9 mouse cellular contexts compared by ENCODE assay signal in the genomic region with DNA sequence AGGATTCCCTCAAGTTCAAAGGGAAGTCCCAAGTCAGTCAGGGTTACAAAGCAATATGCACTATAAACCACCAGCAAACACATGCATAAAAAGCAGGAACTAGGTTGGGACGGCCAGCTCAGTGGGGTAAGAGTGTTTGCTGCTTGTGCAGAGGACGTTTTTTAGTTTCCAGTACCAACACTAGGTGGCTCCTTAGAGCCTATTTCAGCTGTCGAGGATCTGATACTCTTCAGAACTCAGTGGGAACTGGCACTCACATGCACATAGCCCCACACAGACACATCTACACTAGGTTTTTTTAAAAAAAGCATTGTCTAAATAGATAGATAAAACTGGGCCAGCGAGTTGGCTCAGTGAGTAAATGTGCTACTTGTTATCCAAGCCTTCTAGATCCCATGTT. TPM values are rescaled to one million over a fixed set of nuclear protein-coding genes. Genes with fewer than 3 reads are reported as not detected.
DNase-seq lines count a peak whose midpoint lies in the region; ATAC-seq and TF ChIP-seq lines count a peak whose summit lies in the region.
"Had no signal": no experiment of that assay in that cellular context is flagged by ENCODE, and none has a peak within 500 bp of the region (broad histone marks: within the 10 kb centered on the region; RNA-seq: fewer than 3 reads in every experiment).

No protein-coding gene starts in this region.

- no peaks in the 10 kb centered on the region for H3K9me3 ChIP-seq in forebrain, embryonic 11.5 days (ENCODE audit: control insufficient read depth, low read length)
- no peaks in the 10 kb centered on the region for H3K9me3 ChIP-seq in forebrain, embryonic 12.5 days
- H3K9me3 ChIP-seq in neural tube, embryonic 14.5 days (ENCODE audit: control insufficient read depth, low read length): no peaks in the 10 kb centered on the region
- H3K9me3 ChIP-seq in midbrain, embryonic 16.5 days (replicated peaks; ENCODE audit: control insufficient read depth, low read length, poor library complexity, severe bottlenecking): no peaks in the 10 kb centered on the region
- H3K9me3 ChIP-seq: heart, embryonic 15.5 days had no signal

- no peak for TF ChIP-seq POLR2A in bone marrow, adult 2 months (IDR thresholded peaks at IDR 0.05; ENCODE audit: borderline replicate concordance, control insufficient read depth, low read depth, low read length)

- peaks cover 6% of the 10 kb centered on the region; the same call in 1 of the 2 replicates for H3K36me3 ChIP-seq in forebrain, embryonic 11.5 days (ENCODE audit: control insufficient read depth, insufficient read depth, low read length)
- peaks cover 56% of the 10 kb centered on the region for H3K36me3 ChIP-seq in forebrain, embryonic 12.5 days (replicated peaks)
- peaks cover 25% of the 10 kb centered on the region for H3K36me3 ChIP-seq in neural tube, embryonic 14.5 days (ENCODE audit: control insufficient read depth, insufficient read depth, low read length)
- H3K36me3 ChIP-seq in midbrain, embryonic 16.5 days (ENCODE audit: control insufficient read depth, insufficient read depth, low read length): peaks cover 20% of the 10 kb centered on the region

- DNase-seq in forebrain, embryonic 11.5 days (ENCODE audit: low spot score): peak; percentile 23
- DNase-seq in neural tube, embryonic 10.5 days (ENCODE audit: extremely low spot score, low spot score): no peak
- DNase-seq in kidney, adult 9 months: peak; percentile 64
- no peak for DNase-seq in testis, postnatal 10 days (ENCODE audit: low spot score)

- no peak overlapping the region for H3K27ac ChIP-seq in forebrain, embryonic 11.5 days (ENCODE audit: low read depth, low read length)
- H3K27ac ChIP-seq in forebrain, embryonic 12.5 days: no peak overlapping the region
- H3K27ac ChIP-seq in neural tube, embryonic 14.5 days (ENCODE audit: low read depth, low read length): no peak overlapping the region
- no peak overlapping the region for H3K27ac ChIP-seq in bone marrow, adult 2 months (ENCODE audit: control insufficient read depth, insufficient read depth, low read depth, low read length, poor library complexity)
- no peak overlapping the region for H3K27ac ChIP-seq in midbrain, embryonic 16.5 days (ENCODE audit: low read length)
- H3K27ac ChIP-seq: heart, embryonic 15.5 days had no signal

- TF ChIP-seq CTCF in bone marrow, adult 2 months (IDR thresholded peaks at IDR 0.05; ENCODE audit: control insufficient read depth, insufficient read depth, low read length): peak; percentile 20; the same call in 1 of the 2 replicates

- no peaks in the 10 kb centered on the region for H3K27me3 ChIP-seq in forebrain, embryonic 11.5 days (ENCODE audit: control insufficient read depth, insufficient read depth, low read length)
- H3K27me3 ChIP-seq in forebrain, embryonic 12.5 days: no peaks in the 10 kb centered on the region
- H3K27me3 ChIP-seq in neural tube, embryonic 14.5 days (ENCODE audit: control insufficient read depth, insufficient read depth, low read length): no peaks in the 10 kb centered on the region
- H3K27me3 ChIP-seq in midbrain, embryonic 16.5 days (ENCODE audit: control insufficient read depth, insufficient read depth, low read depth, low read length): no peaks in the 10 kb centered on the region
- H3K27me3 ChIP-seq: heart, embryonic 15.5 days had no signal

- no peak overlapping the region for H3K4me3 ChIP-seq in forebrain, embryonic 11.5 days (ENCODE audit: low read depth, low read length)
- no peak overlapping the region for H3K4me3 ChIP-seq in forebrain, embryonic 12.5 days (replicated peaks)
- no peak overlapping the region for H3K4me3 ChIP-seq in neural tube, embryonic 14.5 days (ENCODE audit: low read depth, low read length)
- no peak overlapping the region for H3K4me3 ChIP-seq in bone marrow, adult 2 months (replicated peaks; ENCODE audit: control insufficient read depth, low read depth, low read length)
- no peak overlapping the region for H3K4me3 ChIP-seq in midbrain, embryonic 16.5 days (ENCODE audit: low read depth, low read length)
- H3K4me3 ChIP-seq: heart, embryonic 15.5 days had no signal

- no peak overlapping the region for H3K9ac ChIP-seq in forebrain, embryonic 11.5 days (ENCODE audit: low read length)
- H3K9ac ChIP-seq in forebrain, embryonic 12.5 days: no peak overlapping the region
- H3K9ac ChIP-seq in neural tube, embryonic 14.5 days (replicated peaks; ENCODE audit: low read depth, low read length): no peak overlapping the region
- H3K9ac ChIP-seq in midbrain, embryonic 16.5 days (ENCODE audit: low read depth, low read length): no peak overlapping the region
- H3K9ac ChIP-seq: heart, embryonic 15.5 days had no signal

- ATAC-seq in forebrain, embryonic 11.5 days (replicated peaks; ENCODE audit: low FRiP score): 0 out of 2 replicates have a peak, but pooled peaks have one; percentile 45
- no peak for ATAC-seq in forebrain, embryonic 12.5 days (ENCODE audit: low FRiP score)
- ATAC-seq in neural tube, embryonic 14.5 days (ENCODE audit: low read depth): peak; percentile 72; the same call in 1 of the 2 replicates
- peak; percentile 67; the same call in 1 of the 2 replicates for ATAC-seq in midbrain, embryonic 16.5 days

- H3K4me1 ChIP-seq in forebrain, embryonic 11.5 days (replicated peaks; ENCODE audit: control insufficient read depth, insufficient read depth, low read length): no peaks in the 10 kb centered on the region
- no peaks in the 10 kb centered on the region for H3K4me1 ChIP-seq in forebrain, embryonic 12.5 days
- no peaks in the 10 kb centered on the region for H3K4me1 ChIP-seq in neural tube, embryonic 14.5 days (ENCODE audit: control insufficient read depth, insufficient read depth, low read length)
- H3K4me1 ChIP-seq in bone marrow, adult 2 months (ENCODE audit: control insufficient read depth, insufficient read depth, low read length): peaks cover 1% of the 10 kb centered on the region; the same call in 1 of the 2 replicates
- no peaks in the 10 kb centered on the region for H3K4me1 ChIP-seq in midbrain, embryonic 16.5 days (ENCODE audit: control insufficient read depth, insufficient read depth, low read length)

- WGBS in forebrain, embryonic 11.5 days: 62% methylated on average over 4 of the region's 4 CpGs
- 51% methylated on average over 4 of the region's 4 CpGs for WGBS in forebrain, embryonic 12.5 days
- WGBS in neural tube, embryonic 14.5 days: 53% methylated on average over 4 of the region's 4 CpGs
- 24% methylated on average over 4 of the region's 4 CpGs for WGBS in bone marrow, adult 2 months
- WGBS in midbrain, embryonic 16.5 days: 53% methylated on average over 4 of the region's 4 CpGs

- H3K4me2 ChIP-seq in forebrain, embryonic 11.5 days (ENCODE audit: low read depth, low read length, severe bottlenecking): no peak overlapping the region
- H3K4me2 ChIP-seq in forebrain, embryonic 12.5 days: no peak overlapping the region
- no peak overlapping the region for H3K4me2 ChIP-seq in neural tube, embryonic 14.5 days (ENCODE audit: low read depth, low read length)
- H3K4me2 ChIP-seq in midbrain, embryonic 16.5 days (ENCODE audit: low read length): no peak overlapping the region
- H3K4me2 ChIP-seq: heart, embryonic 15.5 days had no signal

RNA-seq across cellular contexts. Expression of a gene that starts 13.7 kb away (rescaled TPM):
- 0.91 and 1.4 TPM in 2 replicates for polyA plus RNA-seq in forebrain, embryonic 11.5 days (2014; fragmentation: Nextera tagmentation; extraction: Ambion mirVana)
- 0.83 and 1.1 TPM in 2 replicates for polyA plus RNA-seq in forebrain, embryonic 12.5 days (2016; fragmentation: Nextera tagmentation; extraction: Ambion mirVana)
- 2.1 and 2.2 TPM in 2 replicates for polyA plus RNA-seq in neural tube, embryonic 14.5 days (2014; fragmentation: Nextera tagmentation; extraction: Ambion mirVana)
- polyA plus RNA-seq in bone marrow, adult 2 months (2011; ENCODE audit: insufficient read depth, insufficient read length, low replicate concordance, missing spikeins): 0.38 and 0.60 TPM in 2 replicates
- polyA plus RNA-seq in midbrain, embryonic 16.5 days (2015; fragmentation: Nextera tagmentation; extraction: Ambion mirVana): 5.6 and 6.1 TPM in 2 replicates

RNA-seq across cellular contexts. Expression of a gene that starts 21.2 kb away (rescaled TPM):
- 42.5 and 49.4 TPM in 2 replicates for polyA plus RNA-seq in forebrain, embryonic 11.5 days (2014; fragmentation: Nextera tagmentation; extraction: Ambion mirVana)
- polyA plus RNA-seq in forebrain, embryonic 12.5 days (2016; fragmentation: Nextera tagmentation; extraction: Ambion mirVana): 29.9 and 33.8 TPM in 2 replicates
- polyA plus RNA-seq in neural tube, embryonic 14.5 days (2014; fragmentation: Nextera tagmentation; extraction: Ambion mirVana): 26.0 and 27.1 TPM in 2 replicates
- polyA plus RNA-seq in bone marrow, adult 2 months (2011; ENCODE audit: insufficient read depth, insufficient read length, low replicate concordance, missing spikeins): 168 and 192 TPM in 2 replicates
- 21.6 and 25.4 TPM in 2 replicates for polyA plus RNA-seq in midbrain, embryonic 16.5 days (2015; fragmentation: Nextera tagmentation; extraction: Ambion mirVana)

Comparison
In these comparisons a context has a peak if more than half of its experiments do, and no peak if none do; other contexts are left out.
1. DNase-seq: peak in forebrain, embryonic 11.5 days (single experiment) and kidney, adult 9 months (single experiment); none in neural tube, embryonic 10.5 days (single experiment) and testis, postnatal 10 days (single experiment).